Mouse (Mus musculus) kidney, postnatal 14 days (tissue): ENCODE data around the gene Gm10778.
"Not testable (repeated sequence)": the region's sequence is repeated elsewhere in the genome, so short reads cannot be mapped to it uniquely, and the experiment has no call there.

Experiments used
- DNase-seq: peaks from one replicate; pipeline ENCODE4 v3.0.0; 2022; ENCODE audit warnings: mixed read lengths

The Gm10778 gene

GRCm38 (mm10) chr10:81633253-81634099 is 15.4 kb upstream of the Gm10778 start:
- DNase-seq = peak; percentile 91

- DNase-seq = no peak
These were observed 12.5 kb upstream of the Gm10778 start for GRCm38 (mm10) chr10:81636338-81636737.

GRCm38 (mm10) chr10:81638101-81638500 is 10.8 kb upstream of the Gm10778 start:
- DNase-seq = no peak

GRCm38 (mm10) chr10:81640825-81641224 is 8.0 kb upstream of the Gm10778 start:
- DNase-seq = not testable (repeated sequence)

- DNase-seq = no peak
These were observed 7.3 kb upstream of the Gm10778 start for GRCm38 (mm10) chr10:81641566-81641965.

- DNase-seq = no peak
These were observed 6.7 kb upstream of the Gm10778 start for GRCm38 (mm10) chr10:81641978-81642647.

GRCm38 (mm10) chr10:81642648-81643448 is 6.0 kb upstream of the Gm10778 start:
- no peak for DNase-seq

- peak; percentile 98 for DNase-seq
These were observed 5.3 kb upstream of the Gm10778 start for GRCm38 (mm10) chr10:81643449-81644055.

GRCm38 (mm10) chr10:81644162-81644561 is 4.7 kb upstream of the Gm10778 start:
- DNase-seq = no peak

GRCm38 (mm10) chr10:81644716-81645115 is 4.1 kb upstream of the Gm10778 start:
- no peak for DNase-seq

- DNase-seq = no peak
These were observed 3.5 kb upstream of the Gm10778 start for GRCm38 (mm10) chr10:81645391-81645790.

- no peak for DNase-seq
These were observed 2.8 kb upstream of the Gm10778 start for GRCm38 (mm10) chr10:81646015-81646555.

- DNase-seq = no peak
These were observed 6.3 kb downstream of the Gm10778 start for GRCm38 (mm10) chr10:81655178-81655577.

- DNase-seq = no peak
These were observed 7.3 kb downstream of the Gm10778 start for GRCm38 (mm10) chr10:81656174-81656573.

- not testable (repeated sequence) for DNase-seq
These were observed 38.3 kb downstream of the Gm10778 start for GRCm38 (mm10) chr10:81687114-81687513.

GRCm38 (mm10) chr10:81704531-81705301 is 55.9 kb downstream of the Gm10778 start, which contains the start of gene Zfp433:
Zfp433 (plus strand) TSS chr10:81704825.
- DNase-seq = not testable (repeated sequence)
